Mouse (Mus musculus) lung, postnatal 10 days (tissue): ENCODE data around the gene Tmem217.
"Not testable (repeated sequence)": the region's sequence is repeated elsewhere in the genome, so short reads cannot be mapped to it uniquely, and the experiment has no call there.

Experiments used
- DNase-seq: peaks from one replicate; pipeline ENCODE4 v3.0.0; 2021

Tmem217 gene

DNA sequence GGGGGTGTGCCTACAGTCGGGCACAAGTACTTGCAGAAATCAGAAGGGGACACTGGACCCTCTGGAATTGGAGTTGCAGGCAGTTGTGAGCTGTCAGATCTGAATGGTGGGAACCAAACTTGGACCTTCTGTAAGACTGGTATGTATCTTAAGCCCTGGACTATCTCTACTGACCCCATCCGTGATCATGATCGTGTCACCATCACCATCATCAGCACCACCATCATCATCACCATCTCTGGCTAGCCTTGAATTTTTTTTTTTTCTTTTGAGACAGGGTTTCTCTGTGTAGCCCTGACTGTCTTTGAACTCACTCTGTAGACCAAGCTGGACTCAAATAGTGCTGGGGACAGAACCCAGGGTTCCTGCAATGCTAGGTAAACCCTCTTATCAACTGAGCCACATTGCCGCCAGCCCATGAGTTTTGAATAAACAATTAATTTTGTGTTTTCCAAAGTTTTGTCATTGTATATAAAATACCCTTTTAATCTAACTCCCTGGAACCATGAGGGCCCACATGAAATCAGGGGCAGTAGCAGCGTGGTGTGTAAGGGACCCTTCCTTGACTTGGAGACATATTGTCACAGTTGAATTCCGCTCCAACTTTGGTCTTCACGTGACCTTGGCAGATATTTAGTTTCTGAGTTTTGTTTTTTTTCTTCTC lies 50.0 kb downstream of the Tmem217 start:
- no peak for DNase-seq

DNA sequence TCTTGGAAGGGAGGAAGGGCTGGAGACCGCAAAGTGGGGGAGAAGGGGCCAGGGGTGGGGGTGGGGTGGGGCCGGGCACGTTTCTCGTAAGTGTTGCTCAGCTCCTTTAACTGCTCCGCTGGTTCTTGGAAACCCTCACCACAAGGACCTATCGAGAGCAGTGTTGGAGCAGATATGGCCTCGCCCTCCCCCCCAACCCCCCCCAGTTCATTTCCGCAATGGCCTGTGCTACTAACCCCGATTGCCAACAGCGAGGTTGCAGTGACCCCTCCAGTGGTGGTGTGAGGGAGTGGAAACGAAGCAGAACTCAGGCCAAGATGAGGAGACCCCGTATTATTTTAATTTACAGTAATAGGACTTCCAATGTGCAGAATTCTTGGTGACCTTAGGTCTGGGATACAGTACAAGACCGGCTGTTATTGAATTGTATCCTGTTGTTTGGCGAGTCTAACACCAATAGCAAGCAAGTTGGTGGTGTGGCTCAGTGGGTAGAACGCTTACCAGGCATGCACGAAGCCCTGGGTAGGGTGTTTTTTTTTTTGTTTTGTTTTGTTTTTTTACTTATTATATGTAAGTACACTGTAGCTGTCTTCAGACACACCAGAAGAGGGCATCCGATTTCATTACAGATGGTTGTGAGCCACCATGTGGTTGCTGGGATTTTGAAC lies 51.2 kb downstream of the Tmem217 start:
- no peak for DNase-seq

DNA sequence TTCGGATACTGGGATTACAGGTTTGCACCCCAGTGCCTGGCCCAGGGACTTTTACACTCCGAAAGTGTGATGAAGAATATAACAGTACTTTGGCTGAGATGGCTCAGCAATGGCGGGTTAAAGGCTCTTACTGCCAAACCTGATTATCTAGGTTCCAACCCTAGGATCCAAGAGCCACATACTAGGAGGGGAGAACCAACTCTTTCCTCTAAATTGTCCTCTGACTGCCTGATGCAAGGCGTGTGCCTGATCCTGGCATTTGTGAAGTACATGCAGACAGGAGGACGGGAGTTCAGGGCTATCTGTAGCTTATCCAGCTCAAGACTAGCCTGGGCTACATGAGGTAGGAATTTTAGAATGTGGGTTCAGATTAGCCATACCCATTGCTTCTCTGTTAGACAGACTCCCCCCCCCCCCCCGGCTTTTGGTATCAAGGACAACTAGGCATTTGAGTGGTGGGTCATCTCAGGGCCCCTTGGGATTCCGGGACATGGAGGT lies 51.9 kb downstream of the Tmem217 start:
- DNase-seq, result no peak

DNA sequence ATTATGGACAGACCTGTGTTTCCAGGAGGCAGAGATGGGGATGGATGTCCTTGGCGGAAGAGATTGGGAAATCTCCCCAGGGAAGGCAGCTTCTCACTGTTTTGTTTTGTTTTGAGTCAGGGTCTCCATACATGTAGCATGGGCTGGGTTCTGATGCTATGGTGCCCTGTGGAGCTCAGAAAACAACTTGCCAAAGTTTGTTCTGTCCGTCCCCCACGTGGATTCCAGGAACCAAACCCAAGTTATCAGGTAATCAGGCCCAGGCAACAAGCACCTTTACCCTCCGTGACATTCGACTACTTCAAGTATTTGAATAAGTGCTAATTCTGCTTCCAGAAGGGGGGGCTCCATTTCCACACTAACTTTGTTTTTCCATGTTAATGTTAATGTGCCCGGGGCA lies 52.7 kb downstream of the Tmem217 start:
- DNase-seq, result no peak

DNA sequence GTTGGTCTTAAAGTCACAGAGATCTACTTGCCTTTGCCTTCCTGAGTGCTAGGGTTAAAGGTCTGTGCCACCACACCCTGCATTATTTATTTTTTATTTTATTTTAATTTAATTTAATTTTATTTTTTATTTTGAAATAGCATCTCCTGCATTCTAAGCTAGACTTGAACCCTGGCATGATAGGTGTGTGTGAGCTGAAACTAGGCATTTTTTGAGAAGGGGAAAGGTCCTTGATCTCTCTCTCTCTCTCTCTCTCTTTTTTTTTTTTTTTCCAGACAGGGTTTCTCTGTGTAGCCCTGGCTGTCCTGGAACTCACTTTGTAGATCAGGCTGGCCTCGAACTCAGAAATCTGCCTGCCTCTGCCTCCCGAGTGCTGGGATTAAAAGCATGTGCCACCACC lies 53.2 kb downstream of the Tmem217 start:
- not testable (repeated sequence) for DNase-seq

DNA sequence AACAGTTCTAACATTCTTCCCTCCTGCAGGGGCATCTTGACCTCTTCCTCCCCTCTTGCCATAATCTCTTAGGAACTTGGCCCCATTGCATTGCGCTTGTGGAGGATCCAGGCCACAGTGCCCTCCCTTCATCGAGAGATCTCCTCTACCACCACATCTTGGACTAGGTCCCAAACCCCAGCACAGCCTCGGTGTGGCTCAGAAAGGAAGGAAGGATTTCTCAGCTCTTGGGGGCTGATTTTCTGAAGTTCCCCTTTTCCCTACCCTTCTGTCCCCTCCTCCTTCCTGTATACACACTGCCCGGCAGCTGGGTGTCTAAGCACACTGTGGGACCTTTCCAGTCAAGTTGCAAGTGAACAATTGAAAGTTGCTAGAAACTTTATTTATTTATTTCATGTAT lies 54.2 kb downstream of the Tmem217 start:
- DNase-seq, result peak; percentile 34

DNA sequence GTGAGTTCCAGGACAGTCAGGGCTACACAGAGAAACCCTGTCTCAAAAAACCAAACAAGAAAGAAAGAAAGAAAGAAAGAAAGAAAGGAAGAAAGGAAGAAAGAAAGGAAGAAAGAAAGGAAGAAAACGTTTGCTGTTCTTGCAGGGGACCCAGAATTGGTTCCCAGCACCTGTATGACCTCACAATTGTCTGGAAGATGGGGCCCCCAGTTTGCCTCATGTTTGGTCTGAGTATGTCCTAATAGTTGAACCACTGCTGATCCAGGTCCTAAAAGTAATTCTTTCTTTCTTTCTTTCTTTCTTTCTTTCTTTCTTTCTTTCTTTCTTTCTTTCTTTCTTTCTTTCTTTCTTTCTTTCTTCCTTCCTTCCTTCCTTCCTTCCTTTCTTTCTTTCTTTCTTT lies 54.7 kb downstream of the Tmem217 start:
- not testable (repeated sequence) for DNase-seq

DNA sequence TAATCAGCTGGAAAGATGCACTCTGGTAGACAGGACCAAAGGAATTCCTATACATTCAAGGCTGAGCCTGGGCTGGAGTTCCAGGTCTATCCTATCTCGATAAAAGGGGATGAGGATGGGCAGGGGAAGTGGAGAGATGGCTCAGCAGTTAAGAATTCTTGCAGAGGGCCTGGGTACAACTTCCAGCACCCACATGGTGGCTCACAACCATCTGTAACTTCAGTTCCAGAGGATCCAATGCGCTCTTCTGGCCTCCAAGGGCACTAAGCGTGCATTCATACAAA lies 55.2 kb downstream of the Tmem217 start:
- DNase-seq, result no peak

DNA sequence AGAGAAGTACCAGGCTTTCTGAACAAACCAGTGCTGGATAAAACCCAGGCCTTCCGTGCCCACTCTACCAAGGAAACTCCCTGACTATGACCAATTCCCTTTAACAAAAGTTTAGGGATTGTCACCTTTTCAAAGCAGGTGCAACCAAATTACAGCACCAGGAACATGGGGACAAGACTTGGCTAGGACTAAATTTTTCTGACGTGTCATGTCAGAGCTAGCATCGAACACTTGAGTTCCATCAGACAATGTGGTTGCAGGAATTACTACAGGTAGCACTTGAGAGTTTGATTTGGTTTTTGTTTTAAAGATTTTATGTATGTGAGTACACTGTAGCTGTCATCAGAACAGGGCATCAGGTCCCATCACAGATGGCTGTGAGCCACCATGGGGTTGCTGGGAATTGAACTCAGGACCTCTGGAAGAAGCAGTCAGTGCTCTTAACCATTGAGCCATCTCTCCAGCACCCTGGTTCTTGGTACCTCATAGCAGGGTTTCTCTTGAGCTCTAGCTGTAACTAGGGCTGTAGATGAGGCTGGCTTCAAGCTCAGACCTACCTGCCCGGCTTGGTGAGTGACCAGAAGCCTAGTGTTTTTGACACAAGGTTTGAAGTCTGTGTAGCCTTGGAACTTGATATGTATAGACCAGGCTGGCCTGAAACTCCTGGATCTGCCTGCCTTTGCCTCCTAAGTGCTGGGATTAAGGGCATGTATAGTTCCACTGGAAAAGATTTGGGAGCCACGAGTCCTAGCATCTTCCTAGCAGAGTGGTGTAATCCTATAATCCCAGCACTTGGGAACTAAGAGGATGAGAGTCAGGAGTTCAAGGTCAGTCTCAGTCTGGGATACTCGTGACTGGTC lies 55.7 kb downstream of the Tmem217 start:
- no peak for DNase-seq

DNA sequence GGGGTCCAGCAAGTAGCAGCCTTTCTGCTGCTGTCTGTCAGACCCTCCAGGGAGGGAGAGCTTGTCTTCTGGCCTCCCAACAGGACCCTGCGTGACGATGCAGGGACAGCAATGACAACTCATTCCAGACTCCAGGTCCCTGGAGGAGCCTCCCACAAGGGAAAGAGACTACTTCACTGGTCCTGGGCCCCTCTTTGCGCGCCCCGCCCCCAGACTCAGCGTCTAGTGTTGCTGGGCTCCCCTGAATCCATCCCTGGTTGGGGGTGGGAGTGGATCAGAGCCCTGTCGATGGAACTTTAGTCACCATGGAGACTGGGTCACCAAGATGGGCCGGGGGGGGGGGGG lies 57.5 kb downstream of the Tmem217 start:
- DNase-seq, result no peak

DNA sequence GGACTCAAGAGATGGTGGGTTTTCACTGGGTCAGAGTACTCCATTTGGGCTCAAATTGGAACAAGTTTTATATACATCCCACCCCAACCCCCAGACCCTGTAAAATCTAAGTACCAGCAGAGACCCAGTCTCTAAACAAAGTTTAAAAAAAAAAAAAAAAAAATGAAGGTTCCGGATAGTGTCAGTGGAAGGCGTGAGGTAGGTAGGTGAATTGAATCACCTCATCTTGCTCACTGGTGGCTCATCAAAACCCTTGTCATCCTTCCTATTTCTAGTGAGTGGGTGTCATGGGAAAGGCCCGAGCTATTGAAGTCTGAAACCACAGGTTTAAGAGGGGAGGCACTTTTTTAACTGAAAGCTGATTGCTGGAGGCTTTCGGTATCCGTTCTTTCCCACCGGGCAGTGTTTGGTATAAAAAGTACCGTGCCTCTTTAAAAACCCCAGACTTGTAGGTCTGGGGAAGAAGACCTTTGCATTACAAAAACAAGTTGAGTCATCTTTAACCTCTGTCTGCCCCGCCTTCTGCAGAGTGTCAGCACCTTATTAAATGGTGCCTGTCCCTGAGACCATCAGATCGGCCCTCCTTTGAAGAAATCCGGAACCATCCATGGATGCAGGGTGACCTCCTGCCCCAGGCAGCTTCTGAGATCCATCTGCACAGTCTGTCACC lies 58.0 kb downstream of the Tmem217 start:
- DNase-seq, result no peak

DNA sequence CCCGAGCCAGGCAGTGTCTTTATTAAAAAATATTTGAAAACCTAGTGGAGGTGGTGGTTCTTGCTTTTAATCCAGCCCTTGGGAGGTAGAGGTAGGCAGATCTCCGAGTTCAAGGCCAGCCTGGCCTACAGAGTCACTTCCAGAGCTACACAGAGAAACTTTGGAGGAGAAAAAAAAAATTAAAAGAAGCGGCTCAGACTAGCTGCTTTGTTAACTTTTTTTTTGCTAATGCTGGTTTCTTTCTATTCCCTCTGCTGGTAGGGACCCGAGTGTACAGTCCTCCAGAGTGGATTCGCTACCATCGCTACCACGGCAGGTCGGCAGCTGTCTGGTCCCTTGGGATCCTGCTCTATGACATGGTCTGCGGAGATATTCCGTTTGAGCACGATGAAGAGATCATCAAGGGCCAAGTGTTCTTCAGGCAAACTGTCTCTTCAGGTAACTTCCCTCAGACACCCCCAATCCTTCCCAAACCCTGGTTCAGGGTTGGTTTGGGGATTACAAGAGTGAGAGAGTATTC lies 58.7 kb downstream of the Tmem217 start:
- no peak for DNase-seq

DNA sequence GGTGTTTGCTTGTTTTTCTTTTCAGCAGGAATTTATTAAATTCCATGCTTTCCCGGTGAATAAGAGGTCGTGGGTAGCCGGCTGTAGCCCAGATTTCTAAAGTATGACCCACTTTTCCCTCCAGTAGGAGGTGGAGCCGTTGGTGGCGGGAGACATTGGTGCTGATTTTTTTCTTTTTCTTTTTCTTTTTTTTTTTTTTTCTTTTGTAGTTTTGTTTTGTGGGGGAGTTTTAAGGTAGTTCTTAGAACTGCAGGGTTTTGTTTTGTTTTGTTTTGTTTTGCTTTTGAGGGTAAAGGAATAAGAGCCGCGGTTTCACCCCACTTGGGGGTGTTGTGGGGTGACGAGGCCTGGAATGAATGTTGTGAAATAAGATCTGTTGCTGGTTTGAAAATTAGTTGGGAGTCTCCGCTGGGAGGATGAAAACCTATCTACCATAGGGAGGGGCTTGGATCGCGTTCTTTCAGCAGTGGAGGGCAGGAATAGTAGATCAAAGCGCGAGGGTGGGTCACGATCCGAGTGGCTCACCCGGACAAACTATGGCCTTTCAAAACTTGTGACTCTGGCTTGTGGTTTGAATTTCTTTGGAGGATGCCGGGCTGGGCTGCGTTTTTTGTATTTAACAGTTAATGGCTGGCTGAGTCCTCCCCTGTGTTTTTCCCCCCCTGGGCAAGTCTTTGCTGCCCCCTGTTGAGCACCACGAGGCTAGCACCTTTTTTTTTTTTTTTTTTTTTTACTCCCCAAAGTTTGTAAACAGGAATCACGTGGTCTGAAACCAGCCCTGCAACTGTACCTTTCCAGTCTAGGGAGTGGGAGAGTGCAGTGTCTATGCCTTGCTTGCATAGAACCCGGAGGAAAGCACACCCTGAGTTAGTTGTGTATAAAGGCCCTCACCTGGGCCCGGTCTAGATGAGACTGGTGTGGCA lies 59.7 kb downstream of the Tmem217 start:
- peak; percentile 83 for DNase-seq

DNA sequence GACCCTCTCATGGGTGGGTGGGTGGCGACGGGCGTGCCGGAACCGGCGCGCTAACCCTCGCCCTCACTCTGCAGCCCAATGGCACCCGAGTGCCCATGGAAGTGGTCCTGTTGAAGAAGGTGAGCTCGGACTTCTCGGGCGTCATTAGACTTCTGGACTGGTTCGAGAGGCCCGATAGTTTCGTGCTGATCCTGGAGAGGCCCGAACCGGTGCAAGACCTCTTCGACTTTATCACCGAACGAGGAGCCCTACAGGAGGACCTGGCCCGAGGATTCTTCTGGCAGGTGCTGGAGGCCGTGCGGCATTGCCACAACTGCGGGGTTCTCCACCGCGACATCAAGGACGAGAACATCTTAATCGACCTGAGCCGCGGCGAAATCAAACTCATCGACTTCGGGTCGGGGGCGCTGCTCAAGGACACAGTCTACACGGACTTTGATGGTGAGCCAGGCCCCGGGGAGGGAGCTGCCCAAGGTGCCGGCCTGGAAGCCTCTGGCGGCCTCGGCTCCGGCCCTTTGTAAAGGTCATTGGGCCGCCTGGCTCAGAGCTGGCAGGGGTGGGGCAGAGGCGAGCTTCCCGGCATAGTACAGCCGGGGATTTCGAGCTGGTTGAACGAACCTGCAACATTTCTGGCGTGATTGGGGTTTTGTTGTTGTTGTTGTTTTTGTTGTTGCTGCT lies 60.5 kb downstream of the Tmem217 start:
- DNase-seq, result peak; percentile 72

DNA sequence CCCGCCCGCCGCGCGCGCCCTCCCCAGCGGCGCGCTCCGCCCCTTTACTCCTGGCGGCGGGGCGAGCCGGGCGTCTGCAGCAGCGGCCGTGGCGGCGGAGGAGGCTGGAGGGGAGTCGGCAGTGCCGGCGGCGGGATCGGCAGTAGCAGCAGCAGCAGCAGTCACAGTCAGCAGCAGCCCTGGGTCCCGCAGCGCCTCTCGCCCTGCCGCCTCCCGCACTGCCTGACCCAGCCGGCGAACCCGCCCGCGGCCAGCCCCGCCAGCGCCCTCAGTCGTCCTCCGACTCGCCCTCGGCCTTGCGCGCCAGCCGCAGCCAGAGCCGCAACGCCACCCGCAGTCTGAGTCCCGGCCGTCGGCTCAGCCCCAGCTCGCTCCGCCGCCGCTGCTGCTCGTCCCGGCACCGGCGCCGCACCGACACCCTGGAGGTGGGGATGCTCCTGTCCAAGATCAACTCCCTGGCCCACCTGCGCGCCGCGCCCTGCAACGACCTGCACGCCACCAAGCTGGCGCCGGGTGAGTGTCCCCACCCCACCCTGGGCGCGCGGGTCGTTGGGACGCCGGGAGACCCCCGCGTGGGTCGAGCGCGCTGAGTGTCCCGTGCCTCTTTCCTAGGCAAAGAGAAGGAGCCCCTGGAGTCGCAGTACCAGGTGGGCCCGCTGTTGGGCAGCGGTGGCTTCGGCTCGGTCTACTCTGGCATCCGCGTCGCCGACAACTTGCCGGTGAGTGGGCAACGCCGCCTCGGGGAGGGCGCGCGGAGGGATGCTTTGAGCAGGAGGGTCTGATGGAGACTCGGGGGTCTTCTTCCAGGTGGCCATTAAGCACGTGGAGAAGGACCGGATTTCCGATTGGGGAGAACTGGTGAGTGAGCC lies 61.2 kb downstream of the Tmem217 start, which contains the start of gene Pim1:
Gene Pim1, plus strand, starts transcription at position 41 of the 869 bp plus-strand sequence.
- DNase-seq, result peak; percentile 71

DNA sequence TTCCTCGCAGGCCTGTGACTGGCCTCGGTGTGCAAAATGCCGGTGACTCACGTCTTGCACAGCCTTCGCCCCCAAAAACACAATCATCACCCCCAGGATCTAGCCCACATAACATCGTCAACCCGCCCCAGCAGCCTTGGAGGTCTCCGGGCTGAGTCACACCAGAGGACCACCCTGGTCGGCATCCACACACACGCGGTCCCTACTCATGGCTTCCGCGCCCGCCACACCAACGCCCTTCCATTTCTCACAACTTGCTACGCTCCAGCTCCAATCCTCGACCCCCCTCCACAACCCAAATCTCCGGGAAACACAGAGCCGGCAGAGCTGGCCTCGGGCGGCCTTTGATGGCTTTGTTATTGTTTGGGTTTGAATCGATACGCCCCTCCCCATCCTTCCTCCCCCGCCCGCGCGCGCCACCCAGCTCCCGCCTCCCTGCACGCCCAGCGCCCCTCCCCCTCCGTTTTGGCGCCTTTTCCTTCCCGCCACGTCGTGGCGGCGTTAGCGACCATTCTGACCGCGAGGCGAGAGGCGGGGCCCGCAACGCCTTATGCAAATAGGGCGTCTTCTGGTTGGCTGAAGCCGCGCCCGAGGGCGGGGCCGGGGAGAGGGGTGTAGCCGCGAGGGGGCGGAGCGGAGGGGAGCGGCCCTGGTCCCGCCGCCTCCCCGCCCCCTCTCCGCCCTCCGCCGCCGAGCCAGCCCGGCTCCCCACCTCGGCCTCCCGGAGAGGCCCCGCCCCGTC lies 62.0 kb downstream of the Tmem217 start:
- DNase-seq, result peak; percentile 99

DNA sequence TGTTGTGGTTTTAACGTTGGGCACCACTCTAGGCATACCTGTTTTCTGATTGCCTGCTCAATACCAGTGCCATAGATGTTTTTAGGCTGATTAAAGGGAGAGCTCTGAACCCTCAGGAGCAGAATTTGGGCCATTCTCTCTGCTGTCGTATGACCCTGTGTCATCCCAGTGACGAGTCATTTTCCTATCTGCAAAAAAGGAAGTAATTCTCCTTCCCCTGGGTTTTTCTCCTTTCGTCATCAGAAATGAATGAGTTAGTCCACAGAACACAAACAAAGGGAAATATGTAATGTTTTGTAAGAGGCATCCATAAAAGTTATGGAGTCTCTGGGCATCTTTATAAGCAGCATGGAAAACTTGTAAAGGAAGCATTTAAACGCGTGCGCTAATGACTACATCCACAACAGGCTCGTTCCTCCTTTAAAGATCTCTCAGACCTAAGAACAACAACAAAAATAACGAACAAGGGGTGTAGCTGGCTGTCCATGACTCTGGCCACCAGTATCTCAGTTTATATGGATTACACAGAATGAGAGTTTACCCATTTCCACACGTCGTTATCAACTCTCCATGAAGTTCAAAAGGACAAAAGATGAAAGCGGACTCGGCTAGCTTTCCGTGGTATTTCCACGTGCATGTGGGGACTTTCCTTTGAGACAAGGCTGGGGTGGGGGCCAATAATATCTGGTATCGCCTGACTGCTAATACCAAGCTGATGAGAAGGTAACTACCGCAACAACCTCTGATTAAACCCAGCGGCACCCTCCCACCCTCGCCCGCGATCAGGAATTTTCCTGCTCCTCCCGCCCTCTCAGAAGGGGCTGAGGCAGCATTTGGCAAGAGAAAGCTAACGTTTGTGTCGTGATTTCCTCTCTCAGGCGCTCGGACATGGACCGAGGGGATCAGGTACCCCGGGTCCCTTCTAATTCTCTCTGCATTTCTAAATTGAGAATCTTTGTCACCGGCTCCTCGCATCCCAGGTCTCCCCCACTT lies 62.9 kb downstream of the Tmem217 start:
- DNase-seq, result peak; percentile 65

DNA sequence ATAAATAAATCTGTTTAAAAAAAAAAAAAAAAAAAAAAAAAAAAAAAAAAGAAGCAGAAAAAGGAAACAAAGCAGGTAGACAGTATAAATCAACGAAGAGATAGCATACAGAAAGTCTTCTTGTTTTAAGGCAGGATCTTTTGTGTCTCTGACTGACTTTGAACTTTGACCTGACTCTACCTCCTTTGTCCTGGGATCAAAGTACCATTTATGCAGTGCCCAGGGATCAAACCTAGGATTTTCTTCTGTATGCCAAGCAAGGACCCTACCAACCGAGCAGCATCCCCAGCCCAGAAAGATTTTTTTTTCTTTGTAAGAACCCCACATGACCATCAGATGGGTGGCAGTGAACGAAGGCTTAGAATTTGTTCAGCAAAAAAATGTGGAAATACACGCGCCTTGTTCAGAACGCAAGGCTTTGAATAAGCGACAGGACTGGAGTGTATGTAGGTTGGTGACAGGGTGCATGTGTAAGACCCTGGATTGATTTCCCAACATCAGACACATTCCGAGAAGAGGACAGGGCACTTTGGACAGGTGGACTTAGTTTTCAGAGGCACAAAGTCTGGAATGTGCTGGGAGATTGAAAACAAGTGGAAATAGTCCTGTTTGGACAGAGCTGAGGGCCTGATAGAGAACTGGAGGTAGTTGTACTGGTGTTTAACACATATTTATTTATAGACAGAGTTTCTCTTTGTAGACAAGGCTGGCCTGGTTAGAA lies 63.8 kb downstream of the Tmem217 start:
- no peak for DNase-seq
